Mouse (Mus musculus): ENCODE data around the gene Adm2. TPM values are rescaled to one million over a fixed set of nuclear protein-coding genes. Genes with fewer than 3 reads are reported as not detected.

Gene Adm2
- total and polyA plus RNA-seq, 3 experiments, result 0.23 to 4.5 (median 0.66) TPM

GRCm38 (mm10) chr15:89297695-89298094, 24.8 kb upstream of the Adm2 start:
- no peak for TF ChIP-seq IRF4 (IDR thresholded peaks at IDR 0.05; ENCODE audit: low read depth, low read length)
- TF ChIP-seq RAD21 (IDR thresholded peaks at IDR 0.05; ENCODE audit: low read depth, low read length), result no peak
- no peak for TF ChIP-seq ELF1 (IDR thresholded peaks at IDR 0.05; ENCODE audit: low read depth, low read length)
- no peak for TF ChIP-seq MAX (IDR thresholded peaks at IDR 0.05; ENCODE audit: low read length)
- no peak for TF ChIP-seq TCF12 (IDR thresholded peaks at IDR 0.05; ENCODE audit: low read depth, low read length)
- no peak for TF ChIP-seq ZNF384 (IDR thresholded peaks at IDR 0.05; ENCODE audit: low read depth, low read length)
- TF ChIP-seq SMC3 (IDR thresholded peaks at IDR 0.05; ENCODE audit: low read depth, low read length), result no peak
- TF ChIP-seq KAT2A (IDR thresholded peaks at IDR 0.05; ENCODE audit: insufficient replicate concordance, low read length), result no peak
- no peak for TF ChIP-seq CHD2 (IDR thresholded peaks at IDR 0.05; ENCODE audit: low read length)
- TF ChIP-seq ETS1 (conservative IDR thresholded peaks at IDR 0.05; ENCODE audit: low read depth, low read length), result no peak
- no peak for TF ChIP-seq BHLHE40 (IDR thresholded peaks at IDR 0.05; ENCODE audit: low read depth, low read length)
- no peak for TF ChIP-seq E2F4 (IDR thresholded peaks at IDR 0.05; ENCODE audit: insufficient replicate concordance, low read depth, low read length)
- TF ChIP-seq MYC (IDR thresholded peaks at IDR 0.05; ENCODE audit: low read depth, low read length), result no peak
- no peak for TF ChIP-seq GABPA (IDR thresholded peaks at IDR 0.05; ENCODE audit: insufficient replicate concordance, low read depth, low read length)
- no peak for TF ChIP-seq CHD1 (IDR thresholded peaks at IDR 0.05; ENCODE audit: low read depth, low read length)
- TF ChIP-seq NRF1 (IDR thresholded peaks at IDR 0.05; ENCODE audit: low read depth, low read length), result no peak
- TF ChIP-seq TBP (conservative IDR thresholded peaks at IDR 0.05; ENCODE audit: low read depth, low read length), result no peak
- TF ChIP-seq MAZ (IDR thresholded peaks at IDR 0.05; ENCODE audit: low read depth, low read length), result no peak
- Histone ChIP-seq H3K36me3 (replicated peaks in 1 of 2; ENCODE audit: control insufficient read depth in 1 of 2, insufficient read depth in 1 of 2, low read length in 1 of 2) (peaks cover 67 to 91% of the 10 kb centered on the region in 2 experiments), H3K79me2 (replicated peaks; ENCODE audit: control insufficient read depth, extremely low read depth, insufficient read depth, poor library complexity, severe bottlenecking) (no peaks in the 10 kb centered on the region), H3K9me3 (replicated peaks; ENCODE audit: low read length) (no peaks in the 10 kb centered on the region), H3K9ac (ENCODE audit: insufficient read depth, low read depth) (no peak overlapping the region), H3K4me3 (replicated peaks in 1 of 3; ENCODE audit: low read depth in 2 of 3, low read length in 2 of 3, poor library complexity in 1 of 3) (no peak overlapping the region), H3K4me2 (ENCODE audit: insufficient read depth, low read depth, poor library complexity, severe bottlenecking) (no peak overlapping the region), H3K27me3 (replicated peaks) (no peaks in the 10 kb centered on the region), H3K4me1 (ENCODE audit: control insufficient read depth in 1 of 2, insufficient read depth in 2 of 2) (no peaks in the 10 kb centered on the region), H3K27ac (ENCODE audit: insufficient read depth, low read depth) (no peak overlapping the region)
- dilution Hi-C loops (cut with MboI; ENCODE audit: extremely low pct_ligation_motif_present, extremely low pct_unique_long_range_greater_than_20kb, low sequenced_read_pairs), result no loop called here
- DNase-seq (ENCODE audit: extremely low read depth), result no peak
- in situ Hi-C loops (cut with MboI; ENCODE audit: low pct_ligation_motif_present, low pct_unique_long_range_greater_than_20kb, low sequenced_read_pairs), result no loop called here

GRCm38 (mm10) chr15:89300180-89300579, 22.3 kb upstream of the Adm2 start:
- H3K27me3 ChIP-seq (replicated peaks), result no peaks in the 10 kb centered on the region
- TF ChIP-seq JUN (IDR thresholded peaks at IDR 0.05; ENCODE audit: insufficient read depth, low read depth, low read length) (no peak), IRF4 (IDR thresholded peaks at IDR 0.05; ENCODE audit: low read depth, low read length) (no peak), RCOR1 (conservative IDR thresholded peaks at IDR 0.05; ENCODE audit: low read depth, low read length) (no peak), ZNF384 (IDR thresholded peaks at IDR 0.05; ENCODE audit: low read depth, low read length) (no peak), MAZ (IDR thresholded peaks at IDR 0.05; ENCODE audit: low read depth, low read length) (no peak)
- H3K27ac ChIP-seq (ENCODE audit: insufficient read depth, low read depth), result no peak overlapping the region
- dilution Hi-C loops (cut with MboI; ENCODE audit: extremely low pct_ligation_motif_present, extremely low pct_unique_long_range_greater_than_20kb, low sequenced_read_pairs) (no loop called here), in situ Hi-C loops (cut with MboI; ENCODE audit: low pct_ligation_motif_present, low pct_unique_long_range_greater_than_20kb, low sequenced_read_pairs) (no loop called here)
- H3K4me3 ChIP-seq (replicated peaks in 1 of 3; ENCODE audit: low read depth in 2 of 3, low read length in 2 of 3, poor library complexity in 1 of 3), result no peak overlapping the region
- no peaks in the 10 kb centered on the region for H3K79me2 ChIP-seq (replicated peaks; ENCODE audit: control insufficient read depth, extremely low read depth, insufficient read depth, poor library complexity, severe bottlenecking)
- peaks cover 63 to 91% of the 10 kb centered on the region in 2 experiments for H3K36me3 ChIP-seq (replicated peaks in 1 of 2; ENCODE audit: control insufficient read depth in 1 of 2, insufficient read depth in 1 of 2, low read length in 1 of 2)
- no peak overlapping the region for H3K4me2 ChIP-seq (ENCODE audit: insufficient read depth, low read depth, poor library complexity, severe bottlenecking)
- DNase-seq (ENCODE audit: extremely low read depth), result no peak
- H3K9ac ChIP-seq (ENCODE audit: insufficient read depth, low read depth), result no peak overlapping the region
- no peaks in the 10 kb centered on the region for H3K4me1 ChIP-seq (ENCODE audit: control insufficient read depth in 1 of 2, insufficient read depth in 2 of 2)
- no peaks in the 10 kb centered on the region for H3K9me3 ChIP-seq (replicated peaks; ENCODE audit: low read length)
